Mouse (Mus musculus) cortical plate, adult 2 months (tissue): ENCODE data around the gene Zfp710.

Source experiments
- CTCF ChIP-seq: fragments of 200-500 bp; IDR thresholded peaks from 2 replicates; pipeline ENCODE4 v1.5.1; 2011; ENCODE audit warnings: mild to moderate bottlenecking, control low read depth, low read length; ENCODE audit not compliant: insufficient read depth; ENCODE audit errors: extremely low read depth
- POLR2A ChIP-seq: fragments of 200-500 bp; IDR thresholded peaks from 2 replicates; pipeline ENCODE4 v1.6.1; 2011; ENCODE audit warnings: mild to moderate bottlenecking, low read length, control low read depth; ENCODE audit not compliant: insufficient read depth; ENCODE audit errors: extremely low read depth

- TF ChIP-seq POLR2A (no peak), CTCF (no peak)
These were observed 99.1 kb downstream of the Zfp710 start for GRCm38 (mm10) chr7:80123672-80124071.
